Mouse (Mus musculus) lung, postnatal 0 days (tissue): ENCODE results near the gene Nmnat2.

ENCODE experiments used
- CTCF ChIP-seq: IDR thresholded peaks from 2 replicates; pipeline ENCODE4 v1.5.1; 2016; ENCODE audit warnings: antibody characterized with exemption, mild to moderate bottlenecking
- EP300 ChIP-seq: IDR thresholded peaks from 2 replicates; pipeline ENCODE4 v1.6.1; 2016; ENCODE audit warnings: antibody characterized with exemption, mild to moderate bottlenecking, control low read depth

DNA sequence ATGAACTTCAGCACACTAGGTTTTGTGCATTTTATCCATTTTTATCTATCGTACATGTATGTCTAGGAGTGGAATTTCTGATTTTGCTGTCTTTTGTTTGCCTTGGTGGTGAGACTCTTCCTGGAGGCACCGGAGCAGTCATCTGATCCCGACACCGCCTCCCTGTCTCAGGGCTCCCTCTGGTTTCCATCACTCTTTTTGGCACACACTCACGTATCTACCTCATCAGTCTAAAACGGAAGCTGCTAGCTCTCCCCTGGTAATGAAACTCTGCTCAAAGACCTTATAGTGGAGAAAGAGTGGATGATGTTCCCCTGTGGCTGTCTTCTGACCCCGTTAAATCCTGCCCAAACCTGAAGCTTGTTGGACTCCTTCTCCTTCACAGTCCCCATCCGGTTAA is 200.6 kb downstream of the Nmnat2 start:
- TF ChIP-seq CTCF (no peak), EP300 (no peak)
